Mouse (Mus musculus): ENCODE results near the gene Sec16b. TPM values are rescaled to one million over a fixed set of nuclear protein-coding genes. Genes with fewer than 3 reads are reported as not detected.
A peak's percentile ranks its signal among the peaks of the same experiment; 100 is the strongest.

The Sec16b gene
- total RNA-seq, 2 experiments from 2014 or later = 1.1 to 1.5 TPM

- DNase-seq = no peak
- intact Hi-C loops (cut with DNase I) = loop anchor here (5.0 kb wide), 1 partner anchor 1098 kb away; no protein-coding TSS in a partner anchor
Measured at GRCm38 (mm10) chr1:157554163-157554562, 47.6 kb downstream of the Sec16b start.

GRCm38 (mm10) chr1:157554686-157555530 lies 48.4 kb downstream of the Sec16b start:
- intact Hi-C loops (cut with DNase I) = loop anchor here (5.0 kb wide), 1 partner anchor 1097 kb away; no protein-coding TSS in a partner anchor
- no peak for DNase-seq

- intact Hi-C loops (cut with DNase I) = no loop called here
- DNase-seq = no peak
Measured at GRCm38 (mm10) chr1:157555738-157556137, 49.2 kb downstream of the Sec16b start.

- intact Hi-C loops (cut with DNase I) = no loop called here
- no peak for DNase-seq
Measured at GRCm38 (mm10) chr1:157556439-157556838, 49.9 kb downstream of the Sec16b start.

GRCm38 (mm10) chr1:157558145-157558544 lies 51.6 kb downstream of the Sec16b start:
- no peak for DNase-seq
- intact Hi-C loops (cut with DNase I) = no loop called here

- intact Hi-C loops (cut with DNase I) = no loop called here
- DNase-seq = no peak
Measured at GRCm38 (mm10) chr1:157559986-157560385, 53.5 kb downstream of the Sec16b start.

- intact Hi-C loops (cut with DNase I) = no loop called here
- DNase-seq = peak in 1 of 2 experiments; percentile 25
Measured at GRCm38 (mm10) chr1:157560654-157561386, 54.3 kb downstream of the Sec16b start.

GRCm38 (mm10) chr1:157567819-157568218 lies 61.3 kb downstream of the Sec16b start:
- intact Hi-C loops (cut with DNase I) = no loop called here
- DNase-seq = no peak

GRCm38 (mm10) chr1:157569263-157570090 lies 62.9 kb downstream of the Sec16b start:
- no peak for DNase-seq
- intact Hi-C loops (cut with DNase I) = no loop called here

GRCm38 (mm10) chr1:157575316-157575715 lies 68.8 kb downstream of the Sec16b start:
- intact Hi-C loops (cut with DNase I) = no loop called here

GRCm38 (mm10) chr1:157578336-157578735 lies 71.8 kb downstream of the Sec16b start:
- intact Hi-C loops (cut with DNase I) = no loop called here
- DNase-seq = no peak

More at GRCm38 (mm10) chr1:157575316-157575715, 68.8 kb downstream of the Sec16b start:
- DNase-seq = no peak

GRCm38 (mm10) chr1:157586556-157586955 lies 80.0 kb downstream of the Sec16b start:
- intact Hi-C loops (cut with DNase I) = no loop called here
- peak in 1 of 2 experiments; percentile 5 for DNase-seq

- DNase-seq = no peak
- intact Hi-C loops (cut with DNase I) = no loop called here
Measured at GRCm38 (mm10) chr1:157592039-157592438, 85.5 kb downstream of the Sec16b start.

GRCm38 (mm10) chr1:157594561-157594960 lies 88.0 kb downstream of the Sec16b start:
- intact Hi-C loops (cut with DNase I) = no loop called here
- no peak for DNase-seq

- intact Hi-C loops (cut with DNase I) = no loop called here
- no peak for DNase-seq
Measured at GRCm38 (mm10) chr1:157595165-157595564, 88.6 kb downstream of the Sec16b start.

GRCm38 (mm10) chr1:157604513-157604912 lies 98.0 kb downstream of the Sec16b start:
- intact Hi-C loops (cut with DNase I) = no loop called here
- no peak for DNase-seq
